27 mouse cellular contexts compared by ENCODE assay signal in genomic region chrX:98259620-98260019, GRCm38 (mm10).
DNase-seq lines count a peak whose midpoint lies in the region; ATAC-seq and TF ChIP-seq lines count a peak whose summit lies in the region.
"Had no signal": no experiment of that assay in that cellular context is flagged by ENCODE, and none has a peak within 500 bp of the region (broad histone marks: within the 10 kb centered on the region; RNA-seq: fewer than 3 reads in every experiment).

No protein-coding gene starts in this region.

- H3K27ac ChIP-seq in spleen, adult 2 months (ENCODE audit: insufficient read depth, low read length) = peak overlapping the region; percentile 41; the same call in 1 of the 2 replicates
- H3K27ac ChIP-seq: embryonic facial prominence, embryonic 10.5 days; forebrain, embryonic 15.5 days; kidney, postnatal 0 days; limb, embryonic 10.5 days; liver, embryonic 15.5 days; midbrain, embryonic 10.5 days had no signal

- no peaks in the 10 kb centered on the region for H3K36me3 ChIP-seq in spleen, adult 2 months (ENCODE audit: control insufficient read depth, insufficient read depth, low read length)
- H3K36me3 ChIP-seq: embryonic facial prominence, embryonic 10.5 days; forebrain, embryonic 15.5 days; heart, embryonic 12.5 days; limb, embryonic 10.5 days; liver, embryonic 15.5 days; midbrain, embryonic 10.5 days had no signal

- peak; percentile 54 for ATAC-seq in common myeloid progenitor, adult 5-6 weeks (replicated peaks; ENCODE audit: low read depth, poor library complexity, severe bottlenecking)
- ATAC-seq: forebrain, embryonic 15.5 days had no signal

- no peak for TF ChIP-seq POLR2A in spleen, adult 2 months (IDR thresholded peaks at IDR 0.05; ENCODE audit: low read depth, low read length)

- intact Hi-C loops in left cerebral cortex, postnatal 36 days (cut with DNase I) = no loop called here

- H3K4me1 ChIP-seq in spleen, adult 2 months (ENCODE audit: control insufficient read depth, insufficient read depth, insufficient read length) = no peaks in the 10 kb centered on the region
- H3K4me1 ChIP-seq: embryonic facial prominence, embryonic 10.5 days; forebrain, embryonic 15.5 days; heart, embryonic 12.5 days; limb, embryonic 10.5 days; liver, embryonic 15.5 days; midbrain, embryonic 10.5 days had no signal

- H3K27me3 ChIP-seq in spleen, adult 2 months (ENCODE audit: control insufficient read depth, insufficient read depth, low read length) = no peaks in the 10 kb centered on the region
- H3K27me3 ChIP-seq: forebrain, embryonic 15.5 days; heart, embryonic 12.5 days; liver, embryonic 15.5 days had no signal

- 31% methylated on average over 2 of the region's 2 CpGs for WGBS in spleen, adult 2 months

- H3K4me3 ChIP-seq in spleen, adult 2 months (ENCODE audit: extremely low read depth, insufficient read depth, insufficient read length) = peak overlapping the region; percentile 36; the same call in 1 of the 2 replicates
- H3K4me3 ChIP-seq: embryonic facial prominence, embryonic 10.5 days; forebrain, embryonic 15.5 days; heart, embryonic 12.5 days; limb, embryonic 10.5 days; liver, embryonic 15.5 days; midbrain, embryonic 10.5 days had no signal

- no peak for TF ChIP-seq CTCF in spleen, adult 2 months (IDR thresholded peaks at IDR 0.05; ENCODE audit: extremely low read depth, insufficient read depth, insufficient read length, insufficient replicate concordance)

- peak in 1 of 2 experiments; percentile 30 for DNase-seq in spleen, adult 2 months (ENCODE audit: low read depth in 1 of 2, low spot score in 2 of 2)
- DNase-seq in spleen, postnatal 14 days (ENCODE audit: low spot score in 2 of 2) = no peak
- DNase-seq in CD4-positive, CD25-positive, alpha-beta regulatory T cell, adult 2 months (ENCODE audit: low read depth, low spot score) = peak; percentile 67
- peak; percentile 67 for DNase-seq in naive thymus-derived CD4-positive, alpha-beta T cell, adult 2 months (ENCODE audit: low read depth)
- no peak for DNase-seq in left cerebral cortex, postnatal 36 days (ENCODE audit: low spot score in 2 of 2)
- DNase-seq in layer of hippocampus, postnatal 10 days (ENCODE audit: low spot score in 2 of 2) = no peak
- DNase-seq in heart, adult 8-10 months (ENCODE audit: low spot score) = no peak
- DNase-seq: adrenal gland, postnatal 14 days; cerebellum, adult 9-11 months; gastrocnemius, postnatal 10 days; heart, adult 11 months; heart, postnatal 10 days; kidney, adult 18-20 months; layer of hippocampus, adult 9-11 months; liver; lung, postnatal 4 days; retina, postnatal 1 day; right cerebral cortex, postnatal 25 days; spleen, adult 18-20 months had no signal

Comparison
In these comparisons a context has a peak if more than half of its experiments do, and no peak if none do; other contexts are left out.
1. DNase-seq: peak in CD4-positive, CD25-positive, alpha-beta regulatory T cell, adult 2 months (single experiment) and naive thymus-derived CD4-positive, alpha-beta T cell, adult 2 months (single experiment); none in spleen, postnatal 14 days (0 of 2), left cerebral cortex, postnatal 36 days (0 of 2), layer of hippocampus, postnatal 10 days (0 of 2) and heart, adult 8-10 months (single experiment).